Mouse (Mus musculus) megakaryocyte, embryonic 14.5 days (primary cell): Measurements from ENCODE around the gene Xbp1. TPM values are rescaled to one million over a fixed set of nuclear protein-coding genes. Genes with fewer than 3 reads are reported as not detected.
A peak's percentile ranks its signal among the peaks of the same experiment; 100 is the strongest.
"Not testable (repeated sequence)": the region's sequence is repeated elsewhere in the genome, so short reads cannot be mapped to it uniquely, and the experiment has no call there.

ENCODE experiments used
- H3K27me3 ChIP-seq: replicated peaks from 2 replicates; pipeline ENCODE3; 2012; ENCODE audit warnings: inconsistent platforms
- H3K36me3 ChIP-seq: replicated peaks from 2 replicates; pipeline ENCODE3; 2012; ENCODE audit warnings: low read length, inconsistent platforms, mixed read lengths
- H3K4me1 ChIP-seq: 2 replicates; pipeline ENCODE4 v1.6.1; 2012; ENCODE audit warnings: inconsistent platforms
- H3K4me3 ChIP-seq: replicated peaks from 2 replicates; pipeline ENCODE3; 2012; ENCODE audit warnings: moderate library complexity, mild to moderate bottlenecking, inconsistent platforms
- H3K9me3 ChIP-seq: 2 replicates; pipeline ENCODE4 v1.6.1; 2012; ENCODE audit warnings: inconsistent platforms
- FLI1 ChIP-seq: IDR thresholded peaks from 2 replicates; pipeline ENCODE4 v1.6.1; 2012; ENCODE audit warnings: low read length, inconsistent platforms, mixed read lengths
- GATA1 ChIP-seq: IDR thresholded peaks from 3 replicates; pipeline ENCODE4 v1.6.1; 2012; ENCODE audit warnings: mixed read lengths, low read length, inconsistent platforms, borderline replicate concordance
- polyA plus RNA-seq: library from polyadenylated mRNA; stranded (reverse); fragments of >175 nt; gene quantifications from 2 replicates; pipeline ENCODE4 v1.2.3, GENCODE M21; 2012; ENCODE audit warnings: low replicate concordance; ENCODE audit not compliant: insufficient read depth

Gene Xbp1
- polyA plus RNA-seq, 1 experiment, result 62.7 TPM

DNA sequence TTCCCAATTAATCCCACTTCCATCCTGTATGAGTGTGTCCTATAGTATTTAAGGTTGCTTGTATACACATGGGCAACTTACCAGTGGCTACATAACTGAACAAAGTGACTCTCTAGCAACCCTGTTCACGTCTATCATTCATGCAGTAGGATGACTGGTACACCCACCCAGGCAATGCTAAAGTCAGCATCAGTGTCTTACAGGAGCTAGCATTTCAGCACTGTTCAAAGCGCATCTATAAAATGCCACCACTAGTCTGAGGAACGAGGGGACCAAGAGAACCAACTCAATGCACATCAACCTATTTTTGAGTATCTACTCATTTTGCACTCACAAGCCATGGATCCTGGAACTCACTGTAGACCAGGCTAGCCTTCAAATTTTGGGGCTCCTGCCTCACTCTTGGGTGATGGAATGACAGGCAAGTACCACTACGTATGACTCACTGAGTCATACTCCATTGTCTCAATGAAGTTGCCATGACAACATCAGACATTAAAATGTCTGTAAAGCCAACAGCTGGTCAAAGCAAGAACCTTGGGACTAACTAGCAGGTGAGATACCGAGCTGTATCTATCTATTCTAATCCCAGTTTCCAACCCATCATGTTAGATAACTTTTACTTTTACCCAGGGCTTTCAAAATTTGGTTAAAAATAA is 7.5 kb downstream of the Xbp1 start:
- TF ChIP-seq FLI1 (no peak), GATA1 (no peak)
- peaks cover 53% of the 10 kb centered on the region for H3K4me1 ChIP-seq
- H3K36me3 ChIP-seq, result peaks cover 100% of the 10 kb centered on the region
- H3K27me3 ChIP-seq, result no peaks in the 10 kb centered on the region
- H3K9me3 ChIP-seq, result no peaks in the 10 kb centered on the region
- no peak overlapping the region for H3K4me3 ChIP-seq

DNA sequence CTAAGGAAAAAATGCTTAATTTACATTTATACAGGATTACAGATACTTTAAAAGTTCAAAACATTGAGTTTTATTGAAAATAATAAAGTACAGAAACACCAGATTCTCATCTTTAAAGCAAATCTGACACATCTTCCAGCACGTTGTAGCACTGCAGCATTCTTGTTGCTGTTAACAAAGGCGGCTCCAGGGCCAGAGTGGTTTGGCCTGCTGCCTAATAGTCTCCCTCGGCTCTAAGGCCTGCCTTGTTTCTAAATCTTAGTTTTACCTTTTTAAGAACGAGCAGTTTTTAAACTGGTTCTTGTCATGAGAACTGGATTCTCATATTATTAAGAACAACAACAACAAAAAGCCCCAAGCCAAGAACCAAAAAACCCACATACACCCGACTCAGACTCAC is 8.4 kb downstream of the Xbp1 start:
- Histone ChIP-seq H3K27me3 (no peaks in the 10 kb centered on the region), H3K9me3 (no peaks in the 10 kb centered on the region), H3K36me3 (peaks cover 100% of the 10 kb centered on the region), H3K4me1 (peaks cover 50% of the 10 kb centered on the region), H3K4me3 (no peak overlapping the region)
- TF ChIP-seq GATA1 (no peak), FLI1 (no peak)

DNA sequence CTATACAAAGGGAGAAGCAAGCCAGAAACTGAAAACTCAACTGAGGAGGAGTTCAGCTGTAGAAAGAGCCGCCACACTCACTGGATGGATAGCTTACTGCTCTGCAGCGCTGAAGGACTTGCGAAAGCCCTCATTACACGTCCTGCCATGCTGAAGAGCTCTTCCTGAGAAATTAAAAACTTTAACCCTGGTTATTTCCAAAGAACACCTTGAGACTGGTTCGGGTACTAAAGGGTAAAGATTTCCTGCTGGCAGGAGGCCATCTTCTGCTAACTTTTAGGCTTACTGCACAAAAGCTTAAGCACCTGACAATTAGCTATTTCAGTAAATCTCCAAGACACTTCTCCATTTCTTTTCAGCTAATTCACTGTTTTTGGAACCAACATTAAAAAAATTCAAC is 9.7 kb downstream of the Xbp1 start:
- no peak for TF ChIP-seq GATA1
- no peak for TF ChIP-seq FLI1
- Histone ChIP-seq H3K4me3 (no peak overlapping the region), H3K9me3 (no peaks in the 10 kb centered on the region), H3K4me1 (peaks cover 45% of the 10 kb centered on the region), H3K27me3 (no peaks in the 10 kb centered on the region), H3K36me3 (peaks cover 100% of the 10 kb centered on the region)

DNA sequence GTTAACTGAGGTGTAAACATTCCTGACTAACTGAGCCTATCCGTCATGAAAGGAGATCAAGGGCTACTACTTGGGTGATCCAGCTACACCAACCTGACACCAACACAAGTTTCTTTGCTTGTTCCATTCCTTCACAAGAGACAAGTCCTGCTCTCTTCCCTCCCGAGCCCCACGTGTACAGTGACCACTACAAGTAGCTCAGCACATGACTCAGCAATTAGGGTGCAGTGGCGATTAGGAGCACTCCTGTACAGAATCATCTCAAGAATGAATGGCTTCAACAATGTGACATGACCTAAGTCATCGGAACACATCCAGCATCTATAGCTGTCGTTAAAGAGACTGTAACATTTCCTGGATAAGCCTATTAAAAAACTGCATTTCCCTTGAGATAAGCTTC is 10.3 kb downstream of the Xbp1 start:
- TF ChIP-seq FLI1, result no peak
- TF ChIP-seq GATA1, result no peak
- H3K4me1 ChIP-seq, result peaks cover 42% of the 10 kb centered on the region
- H3K9me3 ChIP-seq, result no peaks in the 10 kb centered on the region
- H3K27me3 ChIP-seq, result no peaks in the 10 kb centered on the region
- peak overlapping the region; percentile 25 for H3K4me3 ChIP-seq
- H3K36me3 ChIP-seq, result peaks cover 96% of the 10 kb centered on the region

DNA sequence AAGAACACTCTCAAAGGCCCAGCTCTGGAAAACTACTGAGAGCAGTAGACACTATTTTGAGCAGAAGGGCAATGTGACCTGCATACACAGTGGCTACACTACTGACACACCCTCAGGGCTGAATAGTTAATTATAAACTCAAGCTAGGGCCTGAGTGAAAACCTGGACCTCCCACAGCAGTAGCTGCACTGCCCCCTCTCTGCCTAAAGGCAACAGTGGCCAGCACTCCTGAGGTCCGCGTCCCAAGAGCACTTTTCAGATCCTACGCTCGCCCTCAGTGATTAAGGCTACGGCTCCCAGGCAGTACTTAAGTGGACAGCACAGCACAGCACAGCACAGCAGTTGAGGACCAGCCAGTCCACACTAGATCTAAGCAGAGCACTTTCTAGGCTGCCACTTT is 12.6 kb downstream of the Xbp1 start:
- no peaks in the 10 kb centered on the region for H3K27me3 ChIP-seq
- H3K36me3 ChIP-seq, result peaks cover 87% of the 10 kb centered on the region
- H3K4me3 ChIP-seq, result no peak overlapping the region
- H3K9me3 ChIP-seq, result no peaks in the 10 kb centered on the region
- TF ChIP-seq FLI1, result no peak
- TF ChIP-seq GATA1, result no peak
- H3K4me1 ChIP-seq, result peaks cover 38% of the 10 kb centered on the region

DNA sequence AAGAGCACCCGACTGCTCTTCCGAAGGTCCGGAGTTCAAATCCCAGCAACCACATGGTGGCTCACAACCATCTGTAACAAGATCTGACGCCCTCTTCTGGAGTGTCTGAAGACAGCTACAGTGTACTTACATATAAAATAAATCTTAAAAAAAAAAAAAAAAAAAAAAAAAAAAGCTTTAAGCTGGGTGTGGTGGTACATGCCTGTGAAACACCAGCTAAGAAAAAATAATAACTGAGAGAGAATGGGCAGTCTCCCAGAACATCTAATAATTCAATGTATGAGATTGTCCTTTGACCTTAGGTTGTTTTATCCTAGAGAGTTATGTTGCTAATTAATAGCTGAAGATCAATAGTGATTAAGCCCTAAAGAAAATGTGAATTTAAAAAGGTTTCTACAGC is 17.0 kb downstream of the Xbp1 start:
- not testable (repeated sequence) for H3K9me3 ChIP-seq, H3K4me3 ChIP-seq, H3K27me3 ChIP-seq
- Histone ChIP-seq H3K36me3 (peaks cover 66% of the 10 kb centered on the region), H3K4me1 (peaks cover 41% of the 10 kb centered on the region)

DNA sequence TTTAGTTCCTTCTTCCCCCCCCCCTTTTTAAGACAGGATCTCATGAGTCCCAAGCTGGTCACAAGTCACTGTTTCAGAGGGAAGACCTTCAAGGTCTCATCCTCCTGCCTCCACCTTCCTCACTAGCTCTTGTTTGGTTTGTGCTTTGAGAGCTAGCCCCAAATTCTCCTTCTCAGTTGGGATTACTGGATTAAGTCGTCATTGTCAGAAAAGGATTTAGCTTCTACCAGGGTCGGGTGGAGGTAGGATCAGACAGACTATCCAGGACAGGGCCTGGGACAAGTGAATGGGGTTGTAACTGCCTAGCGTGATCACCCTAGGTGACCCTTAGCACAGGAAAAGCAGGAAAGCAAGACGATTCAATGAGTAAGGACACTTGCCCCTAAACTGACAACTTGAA is 19.9 kb downstream of the Xbp1 start:
- no peaks in the 10 kb centered on the region for H3K27me3 ChIP-seq
- H3K4me1 ChIP-seq, result peaks cover 58% of the 10 kb centered on the region
- peaks cover 38% of the 10 kb centered on the region for H3K36me3 ChIP-seq
- TF ChIP-seq GATA1 (no peak), FLI1 (no peak)
- no peaks in the 10 kb centered on the region for H3K9me3 ChIP-seq
- peak overlapping the region; percentile 93 for H3K4me3 ChIP-seq

DNA sequence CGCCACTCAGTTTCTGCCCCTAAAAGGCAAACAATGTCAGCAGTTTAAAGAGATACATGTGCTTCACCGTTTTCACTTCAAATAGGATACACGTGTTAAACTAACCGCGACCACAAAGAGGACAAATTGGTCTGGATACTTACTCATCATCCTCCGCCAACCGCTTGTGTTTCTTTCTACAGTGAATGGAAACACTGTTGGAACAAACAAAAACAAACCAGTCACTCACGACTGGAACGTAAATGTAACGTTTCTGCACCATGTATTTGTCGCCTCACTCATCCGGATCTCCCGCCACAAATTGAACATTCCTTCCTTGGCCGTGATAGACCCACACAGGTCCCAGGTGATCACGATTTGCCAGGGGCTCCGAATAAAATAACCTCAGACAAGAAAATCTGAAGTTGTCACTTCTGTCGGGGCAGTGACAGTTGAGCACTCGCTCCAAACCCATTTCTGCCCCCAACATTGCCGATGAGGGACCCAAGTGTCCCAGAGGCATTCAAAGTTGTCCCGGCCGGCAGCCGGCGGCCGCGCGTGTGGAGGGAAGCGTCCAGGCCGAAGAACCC is 20.9 kb downstream of the Xbp1 start:
- Histone ChIP-seq H3K4me3 (peak overlapping the region; percentile 93), H3K27me3 (no peaks in the 10 kb centered on the region), H3K36me3 (peaks cover 35% of the 10 kb centered on the region), H3K4me1 (peaks cover 68% of the 10 kb centered on the region), H3K9me3 (no peaks in the 10 kb centered on the region; the same call in 1 of the 2 replicates)
- no peak for TF ChIP-seq GATA1
- TF ChIP-seq FLI1, result no peak

DNA sequence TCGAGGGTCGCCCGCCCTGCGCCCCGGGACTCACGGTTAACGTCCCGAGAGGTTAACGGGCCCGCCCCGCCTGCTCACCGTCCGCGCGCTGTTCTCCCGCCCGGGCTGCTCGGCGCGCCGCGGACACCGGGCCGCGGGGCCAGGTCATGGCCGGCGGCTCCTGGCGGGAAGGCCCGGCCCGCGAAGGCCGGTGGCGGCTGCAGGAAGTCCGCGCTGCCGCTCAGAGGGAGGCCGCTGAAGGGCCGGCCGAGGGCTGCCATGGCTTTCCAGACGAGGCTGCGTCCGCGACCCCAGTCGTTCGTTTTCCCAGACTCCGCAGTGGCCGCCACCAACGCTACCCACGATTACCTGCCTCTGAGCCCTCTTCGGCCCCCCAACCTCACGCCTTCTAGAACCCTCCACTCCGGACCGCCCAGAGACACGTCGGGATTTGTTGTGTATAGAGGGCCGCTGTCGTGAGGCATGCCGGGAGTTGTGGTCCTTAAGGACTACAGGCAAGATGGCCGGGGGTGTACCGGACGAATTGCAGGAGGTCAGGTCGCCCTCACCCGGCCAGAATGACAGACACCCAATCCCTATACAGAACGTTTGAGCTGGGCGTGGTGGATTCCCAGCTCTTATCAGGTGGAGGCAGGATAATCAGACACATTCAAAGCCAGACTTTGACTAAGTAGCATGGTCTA is 21.5 kb downstream of the Xbp1 start, which contains the start of gene Ccdc117:
Gene Ccdc117, minus strand, starts transcription at position 389 of the 683 bp plus-strand sequence.
- H3K4me3 ChIP-seq, result peak within 1 kb of the TSS; percentile 93
- TF ChIP-seq FLI1 (no peak), GATA1 (peak; percentile 45; the same call in 1 of the 3 replicates)
- no peaks in the 10 kb centered on the region for H3K27me3 ChIP-seq
- H3K36me3 ChIP-seq, result peaks cover 28% of the 10 kb centered on the region
- H3K9me3 ChIP-seq, result no peaks in the 10 kb centered on the region; the same call in 1 of the 2 replicates
- peaks cover 74% of the 10 kb centered on the region for H3K4me1 ChIP-seq

DNA sequence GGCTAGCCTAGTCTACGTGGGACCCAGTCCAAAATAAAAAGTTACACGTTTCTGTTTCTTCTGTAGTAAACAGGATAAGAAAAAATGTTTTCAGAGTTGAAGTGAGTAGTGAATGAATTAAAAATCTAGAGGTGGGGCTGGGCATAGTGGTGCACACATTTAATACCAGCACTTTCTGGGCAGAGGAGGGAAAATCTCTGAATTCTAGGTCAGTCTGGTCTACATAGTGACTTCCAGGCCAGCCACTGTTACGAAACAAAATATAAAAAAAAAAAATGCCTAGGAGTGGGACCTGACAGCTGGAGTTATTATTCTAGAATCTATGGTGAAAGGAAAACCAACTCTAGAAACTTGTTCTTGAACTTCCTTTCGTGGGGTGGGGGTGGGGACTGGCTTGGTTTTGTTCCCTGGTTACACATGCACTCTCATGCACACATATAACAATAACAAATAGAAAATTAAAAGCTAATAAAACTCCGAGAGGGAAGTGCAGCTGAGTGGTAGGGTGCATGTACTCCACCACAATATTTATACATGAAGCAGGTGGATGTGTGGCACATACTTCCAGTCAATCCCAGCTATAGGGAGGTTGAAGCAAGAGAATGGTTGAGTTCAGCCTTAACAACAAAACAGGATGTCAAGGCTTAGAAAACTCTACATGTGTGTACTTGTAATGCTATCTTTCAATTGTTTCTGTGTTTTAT is 22.2 kb downstream of the Xbp1 start:
- no peak for TF ChIP-seq FLI1
- no peak for TF ChIP-seq GATA1
- Histone ChIP-seq H3K27me3 (no peaks in the 10 kb centered on the region), H3K4me3 (peak overlapping the region; percentile 93), H3K4me1 (peaks cover 74% of the 10 kb centered on the region), H3K9me3 (no peaks in the 10 kb centered on the region; the same call in 1 of the 2 replicates), H3K36me3 (peaks cover 26% of the 10 kb centered on the region)
